Mouse (Mus musculus) CH12.LX (cell line): ENCODE results near the gene Prkch.

Experiments
- CTCF ChIP-seq, 2 experiments: IDR thresholded peaks in 1 of 2; conservative IDR thresholded peaks in 1 of 2; 2 replicates each; pipeline ENCODE4 v1.5.1; 2011 to 2012; ENCODE audit warnings: low read depth in 2 of 2, low read length in 2 of 2, improper control_type of control experiment in 1 of 2, inconsistent platforms in 1 of 2, mild to moderate bottlenecking in 1 of 2, moderate library complexity in 1 of 2
- MAX ChIP-seq: IDR thresholded peaks from 2 replicates; pipeline ENCODE4 v1.6.1; 2011; ENCODE audit warnings: low read length, improper control_type of control experiment
- MEF2A ChIP-seq: IDR thresholded peaks from 2 replicates; pipeline ENCODE4 v1.6.1; 2014; ENCODE audit warnings: low read depth, mild to moderate bottlenecking, inconsistent platforms, low read length, improper control_type of control experiment, borderline replicate concordance
- MXI1 ChIP-seq: IDR thresholded peaks from 2 replicates; pipeline ENCODE4 v1.6.1; 2011; ENCODE audit warnings: mild to moderate bottlenecking, low read depth, low read length, improper control_type of control experiment
- MYC ChIP-seq: IDR thresholded peaks from 2 replicates; pipeline ENCODE4 v1.6.1; 2011; ENCODE audit warnings: low read depth, mild to moderate bottlenecking, improper control_type of control experiment, low read length
- NRF1 ChIP-seq: IDR thresholded peaks from 2 replicates; pipeline ENCODE4 v1.6.1; 2014; ENCODE audit warnings: low read depth, mild to moderate bottlenecking, inconsistent platforms, low read length, improper control_type of control experiment, moderate library complexity
- POLR2A ChIP-seq: IDR thresholded peaks from 2 replicates; pipeline ENCODE4 v1.6.1; 2011; ENCODE audit warnings: low read depth, mild to moderate bottlenecking, improper control_type of control experiment, low read length
- RCOR1 ChIP-seq: conservative IDR thresholded peaks from 2 replicates; pipeline ENCODE4 v1.6.1; 2012; ENCODE audit warnings: low read depth, mild to moderate bottlenecking, inconsistent platforms, low read length, improper control_type of control experiment
- TBP ChIP-seq: conservative IDR thresholded peaks from 2 replicates; pipeline ENCODE4 v1.6.1; 2011; ENCODE audit warnings: low read depth, low read length, improper control_type of control experiment
- TCF12 ChIP-seq: IDR thresholded peaks from 2 replicates; pipeline ENCODE4 v1.6.1; 2014; ENCODE audit warnings: low read depth, mild to moderate bottlenecking, inconsistent platforms, low read length, improper control_type of control experiment
- ZMIZ1 ChIP-seq: IDR thresholded peaks from 2 replicates; pipeline ENCODE4 v1.6.1; 2012; ENCODE audit warnings: low read depth, mild to moderate bottlenecking, inconsistent platforms, low read length, improper control_type of control experiment
- ZNF384 ChIP-seq: IDR thresholded peaks from 2 replicates; pipeline ENCODE4 v1.6.1; 2012; ENCODE audit warnings: low read depth, low read length, improper control_type of control experiment, inconsistent platforms

- TF ChIP-seq TBP (no peak), MEF2A (no peak), MXI1 (no peak), ZNF384 (no peak), CTCF (conservative IDR thresholded peaks at IDR 0.05 in 1 of 2, IDR thresholded peaks at IDR 0.05 in 1 of 2; ENCODE audit: low read depth in 2 of 2, low read length in 2 of 2) (no peak), ZMIZ1 (no peak), POLR2A (no peak), TCF12 (no peak), MYC (no peak), MAX (no peak), RCOR1 (no peak), NRF1 (no peak)
Measured at GRCm38 (mm10) chr12:73645216-73645615, 60.6 kb downstream of the Prkch start.
